Mouse (Mus musculus) frontal cortex, postnatal 25 days (tissue): ENCODE results near the gene Tle6.

Experiments
- DNase-seq, 2 experiments: peaks; one replicate each; pipeline ENCODE4 v3.0.0; 2022; ENCODE audit warnings: low spot score in 2 of 2

Gene Tle6

GRCm38 (mm10) chr10:81563481-81563880 lies 37.4 kb downstream of the Tle6 start:
- DNase-seq, result no peak

GRCm38 (mm10) chr10:81562411-81562810 lies 38.5 kb downstream of the Tle6 start:
- no peak for DNase-seq

GRCm38 (mm10) chr10:81560719-81561459 lies 40.0 kb downstream of the Tle6 start:
- no peak for DNase-seq

GRCm38 (mm10) chr10:81559627-81560539 lies 41.0 kb downstream of the Tle6 start:
- peak; percentile 49 to 56 for DNase-seq

DNA sequence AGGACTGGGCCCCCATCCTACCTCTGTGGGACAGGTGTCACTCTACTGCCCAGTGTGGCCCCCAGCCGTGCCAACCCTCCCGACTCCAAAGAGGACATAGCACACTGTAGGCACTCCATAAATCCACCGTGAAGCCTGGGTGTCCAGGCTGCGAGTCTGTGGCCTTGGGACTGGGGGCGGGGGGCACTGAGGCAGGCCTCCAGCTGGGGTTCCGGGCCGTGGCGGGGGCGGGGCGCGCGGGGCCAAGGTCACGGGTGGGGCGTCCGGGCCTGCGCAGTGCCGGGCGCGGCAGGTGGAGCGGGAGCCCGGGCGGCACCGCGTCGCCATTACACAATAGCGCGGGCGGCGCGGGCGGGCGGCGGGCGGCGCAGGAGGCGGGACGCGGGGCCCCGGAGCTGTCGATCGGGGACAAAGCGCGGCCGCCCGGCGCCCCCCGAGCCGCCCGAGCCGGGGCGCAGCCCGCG lies 41.7 kb downstream of the Tle6 start, which contains the start of gene Aes:
TSS of gene Aes (plus strand) at position 326 of the 464 bp plus-strand sequence.
- peak; percentile 50 to 56 for DNase-seq

DNA sequence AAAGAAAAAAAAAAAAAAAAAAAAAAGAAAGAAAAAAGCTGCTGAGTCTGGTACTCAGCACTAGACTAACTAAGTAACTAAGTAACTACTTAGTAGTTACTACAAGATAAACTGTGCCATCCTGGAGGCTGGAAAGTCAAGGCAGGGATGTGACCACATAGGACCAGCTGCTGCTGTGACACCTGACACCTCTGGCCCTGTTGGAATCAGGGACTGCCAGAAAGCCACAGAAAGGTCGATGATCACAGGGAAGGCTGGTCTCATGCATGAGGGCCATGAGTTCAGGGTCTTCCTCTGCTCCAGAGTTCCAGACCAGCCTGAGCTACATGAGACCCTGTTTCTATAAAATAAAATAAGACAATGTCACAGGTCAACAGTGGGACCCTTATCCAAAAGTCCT lies 43.4 kb downstream of the Tle6 start:
- DNase-seq, result no peak

DNA sequence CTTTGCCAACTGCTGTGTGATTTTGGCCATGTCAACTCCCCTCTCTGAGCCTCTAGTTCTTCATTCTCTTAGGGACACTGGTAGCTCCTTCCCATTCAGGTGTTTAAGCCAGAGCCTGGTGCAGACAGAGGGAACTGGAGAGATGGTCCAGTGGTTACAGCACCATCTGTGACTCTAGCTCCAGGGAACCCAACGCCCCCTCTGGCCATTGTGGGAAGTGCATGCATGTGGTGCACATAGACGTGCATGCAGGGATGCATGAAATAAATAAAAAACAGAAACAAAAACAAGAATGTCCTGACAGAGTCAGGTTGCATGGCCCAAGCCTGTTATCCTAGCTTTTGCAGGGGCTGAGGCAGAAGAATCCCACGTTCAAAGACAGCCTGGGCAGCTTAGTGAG lies 44.6 kb downstream of the Tle6 start:
- no peak for DNase-seq

GRCm38 (mm10) chr10:81553807-81554755 lies 46.8 kb downstream of the Tle6 start:
- DNase-seq, result no peak

DNA sequence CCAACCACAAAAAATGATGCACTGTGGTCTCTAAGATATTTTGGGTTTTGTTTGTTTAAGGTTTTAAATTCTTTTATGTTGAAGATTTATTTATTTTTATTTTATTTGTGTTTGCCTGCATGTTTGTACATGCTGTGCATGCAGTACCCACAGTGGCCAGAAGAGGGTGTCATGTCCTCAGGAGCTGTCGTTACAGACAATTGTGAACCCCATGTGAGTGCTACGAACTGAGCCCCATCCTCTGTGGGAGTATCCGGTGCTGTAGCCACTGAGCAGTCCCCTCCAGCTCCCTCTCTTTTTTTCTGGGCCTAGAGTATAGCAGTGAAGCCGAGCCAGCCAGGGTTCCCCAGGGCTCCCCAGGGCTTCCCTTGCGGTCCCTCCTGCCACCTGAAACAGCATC lies 47.6 kb downstream of the Tle6 start:
- no peak for DNase-seq

GRCm38 (mm10) chr10:81551597-81552102 lies 49.2 kb downstream of the Tle6 start:
- peak; percentile 59 to 68 for DNase-seq

- DNase-seq, result no peak
Observed at GRCm38 (mm10) chr10:81550257-81550656, 50.6 kb downstream of the Tle6 start.

DNA sequence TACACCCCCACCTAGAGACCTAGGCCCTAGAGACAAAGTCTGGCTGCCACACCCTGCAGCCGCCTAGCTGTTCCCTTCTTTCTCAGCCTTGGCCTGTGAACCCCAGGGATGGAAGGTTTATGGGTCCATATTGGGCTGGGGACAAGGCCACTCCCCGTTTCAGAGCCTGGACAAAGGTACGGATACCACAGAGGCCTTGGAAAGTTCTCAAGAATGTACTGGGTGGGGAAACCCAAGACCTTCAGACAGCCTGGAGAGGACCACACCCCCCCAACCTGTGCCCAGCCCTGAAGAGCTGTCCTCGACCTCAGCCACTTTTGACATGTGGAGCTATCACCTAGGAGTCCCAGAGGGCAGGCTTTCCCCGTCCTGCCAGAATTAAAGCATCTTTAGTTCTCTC lies 51.9 kb downstream of the Tle6 start:
- no peak for DNase-seq

DNA sequence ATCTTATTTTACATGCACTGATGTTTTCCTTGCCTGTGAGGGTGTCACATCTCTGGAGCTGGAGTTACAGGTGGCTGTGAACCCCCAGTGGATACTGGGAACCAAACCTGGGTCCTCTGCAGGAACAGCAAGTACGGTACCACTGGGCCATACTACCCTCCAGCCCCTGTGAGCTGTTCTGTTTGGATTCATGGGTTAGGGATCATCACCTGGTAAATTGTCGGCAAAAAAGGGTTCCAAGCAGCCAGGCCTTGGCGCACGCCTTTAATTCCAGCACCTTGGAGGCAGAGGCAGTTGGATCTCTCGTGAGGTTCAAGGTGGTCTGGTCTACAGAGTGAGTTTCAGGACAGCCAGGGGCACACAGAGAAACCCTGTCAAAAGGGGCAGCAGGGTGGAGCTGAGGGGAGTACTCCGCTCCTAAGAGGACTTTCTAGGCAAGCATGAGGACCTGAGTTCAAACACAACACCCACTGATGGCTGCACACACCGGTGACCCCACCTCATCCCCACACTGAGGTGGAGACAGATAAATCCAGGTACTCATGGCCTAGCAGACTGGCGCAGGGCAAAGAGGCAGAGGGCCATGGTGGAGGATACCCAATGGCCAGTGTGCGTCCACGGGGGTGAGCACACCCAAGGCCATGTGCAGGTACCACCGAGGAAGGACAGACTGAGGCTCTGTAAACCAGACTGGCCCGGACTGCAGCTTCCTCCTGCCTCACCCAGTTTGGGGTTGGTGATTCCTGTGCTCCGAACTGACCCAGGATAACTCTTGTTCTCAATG lies 53.9 kb downstream of the Tle6 start:
- no peak for DNase-seq

DNA sequence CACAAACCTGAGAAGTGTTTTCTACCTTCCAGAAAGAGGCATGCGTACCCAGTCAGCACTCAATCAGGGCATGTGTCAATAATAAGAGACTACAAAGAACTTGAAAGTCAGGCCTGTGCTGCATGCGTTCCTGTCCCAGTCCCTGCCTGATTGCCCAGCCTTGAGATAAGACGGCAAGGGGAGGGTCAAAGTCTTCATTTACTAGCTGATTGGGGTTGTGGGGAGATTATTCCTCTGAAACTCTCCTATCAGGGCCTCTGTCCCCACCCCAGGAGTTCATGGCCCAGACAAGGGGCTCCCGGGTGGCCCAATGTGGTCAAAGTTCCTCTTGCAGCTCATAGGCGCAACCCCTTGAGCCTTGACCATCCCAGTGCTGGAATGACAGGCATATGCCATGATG lies 54.5 kb downstream of the Tle6 start:
- no peak for DNase-seq

GRCm38 (mm10) chr10:81545161-81545747 lies 55.6 kb downstream of the Tle6 start, which contains the start of gene Gna11:
Gene Gna11, minus strand, starts transcription at chr10:81545190.
- DNase-seq, result peak; percentile 96 to 98

DNA sequence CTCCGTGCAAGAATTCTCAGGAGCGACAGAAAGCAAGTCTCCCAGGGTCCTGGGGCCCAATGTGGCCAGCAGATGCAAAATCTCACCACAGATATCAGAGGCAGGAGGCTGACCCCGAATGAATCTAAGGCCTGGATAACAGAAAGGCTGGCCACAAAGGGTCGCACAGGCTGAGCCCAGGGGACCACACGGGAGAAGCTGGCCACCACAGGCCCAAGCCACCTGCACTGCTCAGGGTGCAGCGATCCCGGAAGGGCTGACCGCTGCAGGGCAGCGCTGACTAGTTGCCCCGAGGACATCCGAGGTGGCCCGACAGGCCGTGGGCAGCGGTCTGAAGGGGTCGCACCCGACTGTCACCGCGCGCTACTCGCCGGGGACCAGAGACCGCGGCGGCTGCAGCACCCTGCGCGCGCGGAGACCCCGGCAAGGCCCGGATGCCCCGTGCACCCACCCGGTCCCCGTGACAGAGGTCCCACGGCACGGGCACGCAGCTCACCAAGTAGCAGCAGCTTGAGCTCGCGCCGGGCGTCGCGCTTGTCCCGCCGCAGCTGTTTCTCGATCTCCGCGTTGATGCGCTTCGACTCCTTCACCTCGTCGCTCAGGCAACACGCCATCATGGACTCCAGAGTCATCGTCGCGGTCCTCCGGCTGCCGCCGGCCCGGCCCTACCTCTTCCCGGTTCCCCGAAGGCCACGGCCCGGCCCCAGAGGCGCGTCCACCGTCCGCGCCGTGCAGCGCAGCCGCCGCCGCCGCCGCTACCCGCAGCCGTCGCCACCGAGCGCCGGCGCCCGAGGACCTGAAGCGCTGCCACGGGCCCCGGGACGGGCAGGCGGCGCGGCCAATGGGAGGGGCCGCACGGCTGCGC lies 56.3 kb downstream of the Tle6 start:
- no peak for DNase-seq

DNA sequence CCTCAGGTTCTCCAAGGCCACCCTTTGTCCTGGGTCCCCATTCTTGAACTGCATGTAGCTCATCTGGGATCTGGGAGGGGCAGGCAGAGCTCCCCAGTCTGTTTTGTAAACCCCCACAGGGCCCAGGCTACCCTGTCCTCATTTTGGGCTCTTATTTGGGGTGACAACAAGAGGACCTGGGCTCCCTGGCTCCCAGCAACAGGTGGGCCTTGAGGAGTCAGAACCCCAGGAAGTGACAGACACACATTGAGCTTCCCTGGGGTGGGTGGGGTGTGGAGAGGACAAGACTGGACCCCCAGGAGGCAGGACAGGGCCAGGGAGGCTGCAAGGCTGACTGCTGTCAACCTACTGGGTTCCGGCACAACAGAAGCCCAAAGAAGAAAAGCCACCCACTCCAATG lies 57.2 kb downstream of the Tle6 start:
- DNase-seq, result no peak

DNA sequence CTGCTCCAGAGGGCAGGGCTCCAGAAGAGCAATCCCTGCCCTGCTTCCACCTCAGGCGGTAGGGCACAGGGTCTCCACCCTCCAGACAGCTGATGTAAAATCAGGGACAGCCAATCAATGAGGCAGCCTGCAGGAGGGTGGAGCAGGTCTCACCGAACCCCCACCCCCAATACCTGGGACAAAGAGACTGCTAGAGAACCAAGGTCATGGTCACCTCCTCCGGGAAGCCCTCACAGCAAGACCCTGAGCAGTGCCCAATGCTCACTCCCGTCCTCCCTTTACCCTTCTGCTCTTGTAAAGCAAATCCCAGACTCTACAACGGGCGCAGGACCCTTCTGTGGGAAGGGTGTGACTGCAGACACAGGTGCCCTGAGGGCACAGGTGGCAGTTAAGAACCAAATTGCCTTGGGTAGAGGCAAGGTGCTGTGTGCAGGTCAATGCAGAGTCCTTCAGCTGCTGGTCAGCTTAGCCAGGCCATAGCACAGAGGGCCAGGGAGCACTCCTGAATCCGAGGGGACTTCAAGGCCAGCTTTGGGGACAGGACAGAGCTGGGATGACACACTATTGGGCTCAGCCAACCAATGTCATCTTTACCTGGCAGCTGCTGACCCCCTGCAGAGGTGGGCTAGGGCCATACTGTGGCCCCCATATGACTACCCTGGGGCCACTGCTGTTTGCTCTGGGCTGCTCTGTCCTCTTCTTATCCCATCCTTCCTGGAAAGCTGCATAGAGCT lies 58.0 kb downstream of the Tle6 start:
- DNase-seq, result no peak
